Mouse (Mus musculus): ENCODE data around the gene Art1. TPM values are rescaled to one million over a fixed set of nuclear protein-coding genes. Genes with fewer than 3 reads are reported as not detected.

Gene Art1
- polyA plus RNA-seq, 1 experiment from 2014 or later = 0.19 TPM

DNA sequence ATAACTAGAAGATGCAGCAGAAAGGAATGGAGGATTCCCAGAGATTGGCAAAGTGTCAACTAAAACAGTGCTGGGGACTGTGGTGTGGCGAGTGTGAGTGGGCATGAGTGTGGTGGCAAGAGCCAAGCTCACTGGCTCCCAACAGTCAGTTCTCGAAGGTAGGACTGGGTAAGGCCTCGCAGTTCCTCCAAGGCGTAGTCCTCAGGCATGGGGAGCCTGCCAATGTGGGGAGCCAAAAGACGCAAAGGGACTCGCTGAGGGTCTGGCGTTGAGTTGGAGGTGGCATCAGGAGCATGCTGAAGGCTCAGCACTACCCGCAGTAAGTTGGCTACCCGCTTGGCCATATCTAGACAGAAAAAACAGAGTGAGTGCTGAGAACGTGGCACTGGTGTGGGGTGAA, 18.8 kb downstream of the Art1 start:
- no peak overlapping the region for H3K27ac ChIP-seq (ENCODE audit: low read depth, low read length)
- WGBS = 94% methylated on average over 10 of the region's 10 CpGs
- no peaks in the 10 kb centered on the region for H3K4me1 ChIP-seq (ENCODE audit: control insufficient read depth, insufficient read depth, low read depth, low read length)
- ATAC-seq = no peak
- H3K9me3 ChIP-seq (ENCODE audit: control insufficient read depth, low read length) = no peaks in the 10 kb centered on the region
- no peak overlapping the region for H3K9ac ChIP-seq (ENCODE audit: low read depth, low read length)
- no peak overlapping the region for H3K4me3 ChIP-seq (ENCODE audit: low read length)
- peaks cover 59% of the 10 kb centered on the region for H3K36me3 ChIP-seq (ENCODE audit: control insufficient read depth, insufficient read depth, low read length)
- H3K4me2 ChIP-seq (ENCODE audit: low read length) = no peak overlapping the region
- H3K27me3 ChIP-seq (replicated peaks; ENCODE audit: control insufficient read depth, insufficient read depth, low read length) = no peaks in the 10 kb centered on the region

DNA sequence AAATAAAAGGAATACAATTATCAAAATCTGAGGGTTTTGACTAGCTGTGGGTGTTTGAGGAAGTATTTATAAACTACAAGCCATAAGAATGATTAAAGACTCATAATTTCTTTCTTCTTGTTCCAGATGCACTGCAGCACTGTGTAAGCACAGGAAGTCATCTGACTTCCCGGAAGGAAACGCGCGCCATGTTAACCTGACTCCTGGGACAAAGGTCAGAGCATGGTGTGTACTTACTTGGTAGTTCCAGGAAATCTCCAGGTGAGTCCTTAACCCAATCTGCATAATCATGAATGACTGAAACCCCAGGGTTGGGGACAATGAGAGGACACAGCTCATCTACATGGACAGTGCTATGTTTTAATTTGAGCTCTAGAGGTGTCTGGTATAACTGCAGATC, 30.9 kb downstream of the Art1 start:
- H3K27me3 ChIP-seq (replicated peaks; ENCODE audit: control insufficient read depth, insufficient read depth, low read length) = no peaks in the 10 kb centered on the region

GRCm38 (mm10) chr7:102137464-102137863, 35.9 kb downstream of the Art1 start:
- no peak overlapping the region for H3K4me2 ChIP-seq (ENCODE audit: low read length)
- no peak overlapping the region for H3K27ac ChIP-seq (ENCODE audit: low read depth, low read length)
- H3K4me1 ChIP-seq (ENCODE audit: control insufficient read depth, insufficient read depth, low read depth, low read length) = no peaks in the 10 kb centered on the region
- no peak overlapping the region for H3K4me3 ChIP-seq (ENCODE audit: low read length)
- no peak for ATAC-seq
- 90% methylated on average over 1 of the region's 1 CpGs for WGBS
- H3K27me3 ChIP-seq (replicated peaks; ENCODE audit: control insufficient read depth, insufficient read depth, low read length) = no peaks in the 10 kb centered on the region
- no peaks in the 10 kb centered on the region for H3K9me3 ChIP-seq (ENCODE audit: control insufficient read depth, low read length)
- no peak overlapping the region for H3K9ac ChIP-seq (ENCODE audit: low read depth, low read length)
- H3K36me3 ChIP-seq (ENCODE audit: control insufficient read depth, insufficient read depth, low read length) = peaks cover 31% of the 10 kb centered on the region

More for the DNA sequence above, 30.9 kb downstream of the Art1 start:
- Histone ChIP-seq H3K9ac (ENCODE audit: low read depth, low read length) (no peak overlapping the region), H3K36me3 (ENCODE audit: control insufficient read depth, insufficient read depth, low read length) (peaks cover 37% of the 10 kb centered on the region), H3K4me3 (ENCODE audit: low read length) (no peak overlapping the region), H3K9me3 (ENCODE audit: control insufficient read depth, low read length) (no peaks in the 10 kb centered on the region), H3K4me2 (ENCODE audit: low read length) (no peak overlapping the region), H3K4me1 (ENCODE audit: control insufficient read depth, insufficient read depth, low read depth, low read length) (no peaks in the 10 kb centered on the region), H3K27ac (ENCODE audit: low read depth, low read length) (no peak overlapping the region)
- WGBS = 90% methylated on average over 4 of the region's 4 CpGs
- ATAC-seq = no peak

DNA sequence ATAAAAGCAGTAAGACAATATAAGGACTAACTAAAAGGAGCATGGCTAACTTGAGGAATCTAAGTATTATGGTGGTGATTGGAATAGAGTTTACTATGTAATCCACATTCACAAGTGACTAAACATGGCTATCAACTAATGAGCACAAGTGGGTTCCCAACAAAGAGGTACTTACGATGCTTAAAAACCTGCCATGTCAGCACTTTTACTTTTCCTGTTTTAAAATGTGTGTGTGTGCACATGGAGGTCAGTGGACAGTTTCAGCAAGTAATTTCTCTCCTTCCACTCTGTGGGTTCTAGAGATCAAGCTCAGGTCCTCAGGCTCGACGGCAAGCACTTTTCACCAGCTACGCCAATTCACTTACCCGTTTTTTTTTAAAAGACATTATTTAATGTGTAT, 36.4 kb downstream of the Art1 start:
- no peak overlapping the region for H3K4me3 ChIP-seq (ENCODE audit: low read length)
- no peak overlapping the region for H3K4me2 ChIP-seq (ENCODE audit: low read length)
- no peak overlapping the region for H3K9ac ChIP-seq (ENCODE audit: low read depth, low read length)
- 98% methylated on average over 5 of the region's 5 CpGs for WGBS
- H3K27ac ChIP-seq (ENCODE audit: low read depth, low read length) = no peak overlapping the region
- ATAC-seq = no peak
- H3K36me3 ChIP-seq (ENCODE audit: control insufficient read depth, insufficient read depth, low read length) = peaks cover 29% of the 10 kb centered on the region
- H3K27me3 ChIP-seq (replicated peaks; ENCODE audit: control insufficient read depth, insufficient read depth, low read length) = no peaks in the 10 kb centered on the region
- no peaks in the 10 kb centered on the region for H3K9me3 ChIP-seq (ENCODE audit: control insufficient read depth, low read length)
- H3K4me1 ChIP-seq (ENCODE audit: control insufficient read depth, insufficient read depth, low read depth, low read length) = no peaks in the 10 kb centered on the region

DNA sequence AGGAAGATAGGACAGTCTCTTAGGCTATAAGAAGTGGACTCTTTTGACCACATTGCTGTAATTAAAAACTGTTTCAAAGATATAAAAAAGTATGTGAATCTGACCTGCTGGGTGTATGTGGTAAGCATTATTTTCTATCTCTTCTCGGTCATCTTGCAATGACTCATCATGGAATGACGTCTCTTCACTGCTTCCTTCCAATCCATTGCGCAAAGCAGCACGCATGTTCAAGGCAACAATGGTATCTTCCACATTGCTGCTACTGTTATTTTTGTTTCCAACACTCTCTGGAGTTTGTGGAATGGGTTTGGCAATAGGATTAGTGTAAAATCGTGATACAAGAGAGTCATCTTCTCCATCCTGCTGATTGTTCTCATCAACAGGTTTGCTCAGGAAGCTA, 52.1 kb downstream of the Art1 start:
- no peak overlapping the region for H3K27ac ChIP-seq (ENCODE audit: low read depth, low read length)
- H3K9ac ChIP-seq (ENCODE audit: low read depth, low read length) = no peak overlapping the region
- H3K27me3 ChIP-seq (replicated peaks; ENCODE audit: control insufficient read depth, insufficient read depth, low read length) = no peaks in the 10 kb centered on the region
- H3K4me3 ChIP-seq (ENCODE audit: low read length) = no peak overlapping the region
- ATAC-seq = no peak
- H3K4me2 ChIP-seq (ENCODE audit: low read length) = no peak overlapping the region
- 98% methylated on average over 5 of the region's 5 CpGs for WGBS
- H3K9me3 ChIP-seq (ENCODE audit: control insufficient read depth, low read length) = no peaks in the 10 kb centered on the region
- peaks cover 19% of the 10 kb centered on the region for H3K36me3 ChIP-seq (ENCODE audit: control insufficient read depth, insufficient read depth, low read length)
- H3K4me1 ChIP-seq (ENCODE audit: control insufficient read depth, insufficient read depth, low read depth, low read length) = no peaks in the 10 kb centered on the region

Other genes with a start within 250 kb of the Art1 start
- 1.5 and 2.5 TPM in 2 replicates for gene Folr2, start 244.5 kb upstream of the Art1 start, polyA plus RNA-seq (2015; fragmentation: Nextera tagmentation; extraction: Ambion mirVana)
- 72.2 and 72.7 TPM in 2 replicates for gene Anapc15, start 238.0 kb upstream of the Art1 start, polyA plus RNA-seq (2015; fragmentation: Nextera tagmentation; extraction: Ambion mirVana)
- gene Folr1, start 231.0 kb upstream of the Art1 start, polyA plus RNA-seq (2015; fragmentation: Nextera tagmentation; extraction: Ambion mirVana) = 60.3 and 70.1 TPM in 2 replicates
- 159 and 164 TPM in 2 replicates for gene Lamtor1, start 195.8 kb upstream of the Art1 start, polyA plus RNA-seq (2015; fragmentation: Nextera tagmentation; extraction: Ambion mirVana)
- gene Tomt, start 195.4 kb upstream of the Art1 start, polyA plus RNA-seq (2015; fragmentation: Nextera tagmentation; extraction: Ambion mirVana) = 0.38 and 0.62 TPM in 2 replicates
- 11.6 and 15.0 TPM in 2 replicates for gene Lrrc51, start 167.8 kb upstream of the Art1 start, polyA plus RNA-seq (2015; fragmentation: Nextera tagmentation; extraction: Ambion mirVana)
- 32.7 and 38.9 TPM in 2 replicates for gene Numa1, start 167.6 kb upstream of the Art1 start, polyA plus RNA-seq (2015; fragmentation: Nextera tagmentation; extraction: Ambion mirVana)
- gene Il18bp, start 83.1 kb upstream of the Art1 start, polyA plus RNA-seq (2015; fragmentation: Nextera tagmentation; extraction: Ambion mirVana) = 4.1 and 4.7 TPM in 2 replicates
- 35.0 and 35.9 TPM in 2 replicates for gene Rnf121, start 36.3 kb upstream of the Art1 start, polyA plus RNA-seq (2015; fragmentation: Nextera tagmentation; extraction: Ambion mirVana)
- 24.6 and 26.9 TPM in 2 replicates for gene Xndc1, start 36.2 kb upstream of the Art1 start, polyA plus RNA-seq (2015; fragmentation: Nextera tagmentation; extraction: Ambion mirVana)
- gene Xntrpc, start 36.0 kb upstream of the Art1 start, polyA plus RNA-seq (2015; fragmentation: Nextera tagmentation; extraction: Ambion mirVana) = 0.63 and 1.3 TPM in 2 replicates
- not detected in 2 replicates for gene Trpc2, start 18.6 kb upstream of the Art1 start, polyA plus RNA-seq (2015; fragmentation: Nextera tagmentation; extraction: Ambion mirVana)
- gene Art5, start 7.7 kb downstream of the Art1 start, polyA plus RNA-seq (2015; fragmentation: Nextera tagmentation; extraction: Ambion mirVana) = 0.23 and 0.35 TPM in 2 replicates
- not detected in 2 replicates for gene Chrna10, start 15.1 kb downstream of the Art1 start, polyA plus RNA-seq (2015; fragmentation: Nextera tagmentation; extraction: Ambion mirVana)
- 15.1 and 19.4 TPM in 2 replicates for gene Nup98, start 108.4 kb downstream of the Art1 start, polyA plus RNA-seq (2015; fragmentation: Nextera tagmentation; extraction: Ambion mirVana)
- gene Pgap2, start 108.5 kb downstream of the Art1 start, polyA plus RNA-seq (2015; fragmentation: Nextera tagmentation; extraction: Ambion mirVana) = 63.5 and 67.0 TPM in 2 replicates
- 19.5 and 20.9 TPM in 2 replicates for gene Rhog, start 154.3 kb downstream of the Art1 start, polyA plus RNA-seq (2015; fragmentation: Nextera tagmentation; extraction: Ambion mirVana)
- gene Stim1, start 166.1 kb downstream of the Art1 start, polyA plus RNA-seq (2015; fragmentation: Nextera tagmentation; extraction: Ambion mirVana) = 15.1 and 17.4 TPM in 2 replicates